Mouse (Mus musculus) embryonic facial prominence, embryonic 15.5 days (tissue): ENCODE results near the gene Pnpla1. TPM values are rescaled to one million over a fixed set of nuclear protein-coding genes. Genes with fewer than 3 reads are reported as not detected.

Experiments used
- ATAC-seq: fragments of 200-750 bp; cut with Nextera tagmentation; 2 replicates; pipeline ENCODE4 v1.8.0; 2017; ENCODE audit warnings: low read depth, moderate TSS enrichment; ENCODE audit not compliant: insufficient number of reproducible peaks, low FRiP score, low TSS enrichment
- H3K27ac ChIP-seq: fragments of 300-500 bp; sonication (generic); replicated peaks from 2 replicates; pipeline ENCODE4 v1.5.1; 2015; ENCODE audit warnings: mild to moderate bottlenecking, inconsistent platforms
- H3K27me3 ChIP-seq: fragments of 300-500 bp; sonication (generic); 2 replicates; pipeline ENCODE4 v1.6.1; 2015; ENCODE audit warnings: inconsistent platforms
- H3K36me3 ChIP-seq: fragments of 300-500 bp; sonication (generic); 2 replicates; pipeline ENCODE4 v1.6.1; 2015; ENCODE audit warnings: mild to moderate bottlenecking, inconsistent platforms
- H3K4me1 ChIP-seq: fragments of 300-500 bp; sonication (generic); 2 replicates; pipeline ENCODE4 v1.6.1; 2015; ENCODE audit warnings: inconsistent platforms
- H3K4me2 ChIP-seq: fragments of 300-500 bp; sonication (generic); replicated peaks from 2 replicates; pipeline ENCODE4 v1.6.1; 2015; ENCODE audit warnings: mild to moderate bottlenecking, inconsistent platforms
- H3K4me3 ChIP-seq: fragments of 300-500 bp; sonication (generic); replicated peaks from 2 replicates; pipeline ENCODE4 v1.5.1; 2015; ENCODE audit warnings: mild to moderate bottlenecking, inconsistent platforms
- H3K9ac ChIP-seq: fragments of 300-500 bp; sonication (generic); 2 replicates; pipeline ENCODE4 v1.6.1; 2015; ENCODE audit warnings: inconsistent platforms
- H3K9me3 ChIP-seq: fragments of 300-500 bp; sonication (generic); replicated peaks from 2 replicates; pipeline ENCODE4 v1.6.1; 2016; ENCODE audit warnings: inconsistent platforms
- WGBS: fragments of 180-500 bp; shearing (Covaris S2); methylation state at CpG from one replicate; pipeline ENCODE4 v1.1.7; 2015; 5-methylcytosine and 5-hydroxymethylcytosine counted together
- polyA plus RNA-seq: library from polyadenylated mRNA; unstranded; fragments of >200 nt; fragmentation: Nextera tagmentation; extraction: Ambion mirVana; gene quantifications from 2 replicates; pipeline ENCODE4 v1.2.1, GENCODE M21; 2015

Gene Pnpla1
- polyA plus RNA-seq, 1 experiment from 2014 or later, result 7.9 TPM

GRCm38 (mm10) chr17:28871831-28872230, 13.6 kb downstream of the Pnpla1 start:
- no peak overlapping the region for H3K9ac ChIP-seq
- H3K36me3 ChIP-seq, result no peaks in the 10 kb centered on the region
- WGBS, result 71% methylated on average over 11 of the region's 11 CpGs
- no peak for ATAC-seq
- H3K27ac ChIP-seq, result no peak overlapping the region
- H3K4me1 ChIP-seq, result peaks cover 16% of the 10 kb centered on the region
- H3K4me2 ChIP-seq, result no peak overlapping the region
- H3K4me3 ChIP-seq, result no peak overlapping the region
- H3K9me3 ChIP-seq, result no peaks in the 10 kb centered on the region
- H3K27me3 ChIP-seq, result no peaks in the 10 kb centered on the region

DNA sequence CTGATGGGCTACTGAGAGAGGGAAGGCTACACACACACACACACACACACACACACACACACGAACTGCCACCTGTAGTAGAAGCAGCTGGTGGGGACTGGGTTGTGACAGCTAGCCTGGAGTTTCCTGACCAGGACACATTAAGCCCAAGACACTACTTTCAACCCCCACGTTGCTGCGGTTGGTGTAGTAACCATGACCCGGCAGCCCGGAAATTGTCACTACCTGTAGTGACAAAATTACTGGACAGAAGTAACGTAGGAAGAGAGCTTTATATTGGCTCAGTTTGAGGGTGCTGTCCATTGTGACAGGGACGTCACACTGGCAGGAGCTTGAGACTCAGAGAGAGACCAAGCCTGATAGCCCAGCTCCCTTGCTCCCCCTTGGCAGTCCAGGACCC, 14.1 kb downstream of the Pnpla1 start:
- Histone ChIP-seq H3K4me2 (no peak overlapping the region), H3K4me3 (no peak overlapping the region), H3K36me3 (no peaks in the 10 kb centered on the region), H3K27ac (no peak overlapping the region), H3K9ac (no peak overlapping the region), H3K27me3 (no peaks in the 10 kb centered on the region), H3K4me1 (peaks cover 18% of the 10 kb centered on the region), H3K9me3 (no peaks in the 10 kb centered on the region)
- ATAC-seq, result no peak
- WGBS, result 82% methylated on average over 7 of the region's 7 CpGs

GRCm38 (mm10) chr17:28874216-28874615, 16.0 kb downstream of the Pnpla1 start:
- Histone ChIP-seq H3K27me3 (no peaks in the 10 kb centered on the region), H3K4me3 (no peak overlapping the region), H3K4me1 (peaks cover 18% of the 10 kb centered on the region), H3K9ac (no peak overlapping the region), H3K36me3 (no peaks in the 10 kb centered on the region), H3K4me2 (no peak overlapping the region), H3K27ac (no peak overlapping the region), H3K9me3 (no peaks in the 10 kb centered on the region)
- WGBS, result 77% methylated on average over 4 of the region's 4 CpGs
- ATAC-seq, result no peak

- no peak for ATAC-seq
- H3K27ac ChIP-seq, result no peak overlapping the region
Observed at GRCm38 (mm10) chr17:28874825-28875224, 16.6 kb downstream of the Pnpla1 start.

DNA sequence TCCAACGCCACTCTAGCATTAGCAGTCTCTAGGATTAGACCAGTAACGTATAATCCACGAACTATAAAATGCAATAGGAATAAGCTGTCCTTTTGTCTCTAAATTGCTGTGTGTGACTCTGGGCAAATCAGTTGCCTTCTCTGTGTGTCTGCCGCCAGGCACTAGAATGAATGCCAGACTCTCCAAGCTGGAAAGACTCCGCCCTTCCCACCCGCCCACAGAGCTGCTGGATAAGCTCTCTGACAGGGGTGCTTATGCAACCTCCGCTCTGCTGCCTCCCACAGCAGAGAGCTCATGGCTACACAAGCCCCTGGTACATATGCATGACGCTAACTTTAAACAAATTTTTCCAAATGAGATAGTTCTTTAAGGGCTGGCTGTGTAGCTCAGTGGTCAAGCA, 17.1 kb downstream of the Pnpla1 start:
- H3K36me3 ChIP-seq, result no peaks in the 10 kb centered on the region
- WGBS, result 29% methylated on average over 8 of the region's 8 CpGs
- no peaks in the 10 kb centered on the region for H3K27me3 ChIP-seq
- H3K4me3 ChIP-seq, result no peak overlapping the region
- no peak overlapping the region for H3K9ac ChIP-seq
- no peak for ATAC-seq
- H3K9me3 ChIP-seq, result no peaks in the 10 kb centered on the region
- H3K4me1 ChIP-seq, result peaks cover 23% of the 10 kb centered on the region
- no peak overlapping the region for H3K4me2 ChIP-seq
- no peak overlapping the region; the same call in 1 of the 2 replicates for H3K27ac ChIP-seq

More at GRCm38 (mm10) chr17:28874825-28875224, 16.6 kb downstream of the Pnpla1 start:
- WGBS, result 60% methylated on average over 7 of the region's 7 CpGs
- Histone ChIP-seq H3K9me3 (no peaks in the 10 kb centered on the region), H3K4me3 (no peak overlapping the region), H3K27me3 (no peaks in the 10 kb centered on the region), H3K36me3 (no peaks in the 10 kb centered on the region), H3K4me2 (no peak overlapping the region), H3K9ac (no peak overlapping the region), H3K4me1 (peaks cover 18% of the 10 kb centered on the region)

DNA sequence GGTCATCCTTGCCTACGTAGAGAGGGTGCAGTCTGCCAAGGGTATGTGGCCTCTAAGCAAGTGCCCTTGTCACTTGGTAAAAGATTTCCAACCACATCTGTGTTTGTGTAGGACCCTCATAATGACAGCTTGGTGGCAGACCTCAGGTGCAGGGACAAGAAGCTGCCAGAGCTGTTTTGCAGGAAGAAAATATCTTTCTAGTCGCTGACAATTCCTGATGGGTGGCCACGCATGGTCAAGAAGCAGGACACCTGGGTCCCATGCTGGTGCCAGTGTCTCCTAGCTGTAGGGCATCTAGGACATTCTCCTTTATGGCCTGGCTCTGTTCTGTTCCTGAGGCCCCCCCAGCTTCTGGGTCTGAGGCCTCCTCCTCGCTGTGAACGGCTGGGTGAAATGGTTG, 18.1 kb downstream of the Pnpla1 start:
- H3K27me3 ChIP-seq, result peaks cover 3% of the 10 kb centered on the region; the same call in 1 of the 2 replicates
- no peak overlapping the region for H3K27ac ChIP-seq
- no peaks in the 10 kb centered on the region for H3K9me3 ChIP-seq
- 63% methylated on average over 5 of the region's 5 CpGs for WGBS
- ATAC-seq, result no peak
- H3K9ac ChIP-seq, result no peak overlapping the region
- peak overlapping the region; percentile 15; the same call in 1 of the 2 replicates for H3K4me3 ChIP-seq
- H3K4me2 ChIP-seq, result peak overlapping the region; percentile 34
- H3K36me3 ChIP-seq, result no peaks in the 10 kb centered on the region
- peaks cover 23% of the 10 kb centered on the region for H3K4me1 ChIP-seq

DNA sequence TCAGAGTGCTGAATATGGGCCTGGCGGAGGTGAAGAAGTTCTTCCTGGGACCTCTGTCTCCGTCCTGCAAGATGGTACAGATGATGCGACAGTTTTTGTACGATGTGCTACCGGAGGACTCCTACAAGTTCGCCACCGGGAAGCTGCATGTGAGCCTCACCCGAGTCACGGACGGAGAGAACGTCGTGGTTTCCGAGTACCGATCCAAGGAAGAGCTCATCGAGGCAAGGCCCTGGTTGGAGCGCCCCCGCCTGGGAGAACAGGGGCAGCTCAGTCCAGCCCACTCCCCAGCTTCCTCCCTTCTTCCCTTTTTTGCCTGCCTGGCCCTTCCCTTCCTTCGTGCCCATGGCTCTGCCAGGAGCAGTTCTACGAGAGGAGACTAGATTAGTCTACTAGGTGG, 18.6 kb downstream of the Pnpla1 start:
- H3K9ac ChIP-seq, result no peak overlapping the region
- H3K4me1 ChIP-seq, result peaks cover 23% of the 10 kb centered on the region
- no peaks in the 10 kb centered on the region for H3K36me3 ChIP-seq
- 14% methylated on average over 19 of the region's 19 CpGs for WGBS
- no peaks in the 10 kb centered on the region for H3K9me3 ChIP-seq
- H3K4me2 ChIP-seq, result peak overlapping the region; percentile 34
- peak overlapping the region; percentile 15; the same call in 1 of the 2 replicates for H3K4me3 ChIP-seq
- ATAC-seq, result no peak
- peaks cover 5% of the 10 kb centered on the region; the same call in 1 of the 2 replicates for H3K27me3 ChIP-seq
- no peak overlapping the region for H3K27ac ChIP-seq

- Histone ChIP-seq H3K9ac (no peak overlapping the region), H3K36me3 (no peaks in the 10 kb centered on the region), H3K9me3 (no peaks in the 10 kb centered on the region), H3K27me3 (peaks cover 5% of the 10 kb centered on the region; the same call in 1 of the 2 replicates), H3K4me3 (no peak overlapping the region; the same call in 1 of the 2 replicates), H3K27ac (no peak overlapping the region), H3K4me1 (peaks cover 23% of the 10 kb centered on the region), H3K4me2 (peak overlapping the region; percentile 38)
- ATAC-seq, result no peak
- WGBS, result 4% methylated on average over 18 of the region's 18 CpGs
Observed at GRCm38 (mm10) chr17:28879931-28880391, 21.8 kb downstream of the Pnpla1 start.

DNA sequence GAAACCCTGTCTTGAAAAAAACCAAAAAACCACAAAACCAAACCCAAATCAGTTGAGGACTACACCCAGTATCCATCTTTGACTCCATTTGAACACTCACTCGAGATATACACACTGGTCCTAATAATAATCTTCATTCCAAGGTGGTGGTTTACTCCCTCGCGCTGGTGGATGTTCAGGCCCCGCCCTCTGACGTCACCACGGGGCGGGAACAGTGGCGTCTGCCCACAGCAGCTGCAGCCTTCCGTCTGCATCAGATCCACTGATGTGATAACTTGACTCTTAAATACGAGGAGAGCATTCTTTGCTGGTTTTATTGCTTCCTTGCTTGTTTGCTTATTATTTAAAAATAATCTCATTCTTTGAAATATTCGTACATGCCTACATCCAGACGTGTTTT, 24.1 kb downstream of the Pnpla1 start:
- Histone ChIP-seq H3K36me3 (no peaks in the 10 kb centered on the region), H3K9me3 (no peaks in the 10 kb centered on the region), H3K9ac (no peak overlapping the region), H3K4me1 (peaks cover 8% of the 10 kb centered on the region), H3K4me2 (peak overlapping the region; percentile 33), H3K4me3 (no peak overlapping the region), H3K27me3 (peaks cover 5% of the 10 kb centered on the region; the same call in 1 of the 2 replicates), H3K27ac (no peak overlapping the region)
- ATAC-seq, result no peak
- WGBS, result 2% methylated on average over 12 of the region's 12 CpGs

DNA sequence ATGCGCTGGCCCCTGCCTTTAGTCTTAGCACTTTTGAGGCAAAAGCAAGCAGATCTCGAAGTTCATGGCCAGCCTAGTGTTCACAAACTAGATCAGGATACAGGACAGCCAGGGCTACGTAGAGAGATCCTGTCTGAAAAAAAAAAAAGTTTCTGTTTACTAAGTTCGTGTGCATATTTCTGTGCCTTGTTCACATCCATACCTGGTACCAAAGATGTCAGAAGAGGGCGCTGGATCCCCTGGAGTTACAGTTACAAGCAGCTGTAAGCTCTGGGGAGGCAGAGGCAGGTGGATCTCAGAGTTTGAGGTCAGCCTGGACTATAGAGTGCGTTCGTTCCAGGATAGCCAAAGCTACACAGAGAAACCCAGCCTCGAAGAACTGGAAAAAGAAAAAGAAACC, 24.6 kb downstream of the Pnpla1 start:
- 58% methylated on average over 8 of the region's 8 CpGs for WGBS
- Histone ChIP-seq H3K27ac (no peak overlapping the region), H3K9me3 (no peaks in the 10 kb centered on the region), H3K9ac (no peak overlapping the region), H3K4me2 (peak overlapping the region; percentile 33), H3K4me1 (peaks cover 8% of the 10 kb centered on the region), H3K36me3 (no peaks in the 10 kb centered on the region), H3K27me3 (peaks cover 5% of the 10 kb centered on the region; the same call in 1 of the 2 replicates), H3K4me3 (no peak overlapping the region)
- no peak for ATAC-seq

GRCm38 (mm10) chr17:28883941-28884516, 25.8 kb downstream of the Pnpla1 start:
- Histone ChIP-seq H3K4me3 (no peak overlapping the region), H3K4me2 (no peak overlapping the region), H3K9ac (no peak overlapping the region), H3K27ac (no peak overlapping the region), H3K9me3 (no peaks in the 10 kb centered on the region), H3K27me3 (peaks cover 5% of the 10 kb centered on the region; the same call in 1 of the 2 replicates), H3K36me3 (no peaks in the 10 kb centered on the region), H3K4me1 (peaks cover 8% of the 10 kb centered on the region)
- ATAC-seq, result no peak
- 64% methylated on average over 10 of the region's 10 CpGs for WGBS

- H3K36me3 ChIP-seq, result no peaks in the 10 kb centered on the region
- no peak overlapping the region for H3K4me3 ChIP-seq
- no peaks in the 10 kb centered on the region for H3K9me3 ChIP-seq
- no peak overlapping the region for H3K27ac ChIP-seq
- no peak overlapping the region for H3K9ac ChIP-seq
- peaks cover 4% of the 10 kb centered on the region for H3K4me1 ChIP-seq
- peaks cover 5% of the 10 kb centered on the region; the same call in 1 of the 2 replicates for H3K27me3 ChIP-seq
- 81% methylated on average over 8 of the region's 8 CpGs for WGBS
- no peak overlapping the region for H3K4me2 ChIP-seq
- ATAC-seq, result no peak
Observed at GRCm38 (mm10) chr17:28885231-28885630, 27.0 kb downstream of the Pnpla1 start.
